Mouse (Mus musculus) liver, embryonic 15.5 days (tissue): ENCODE measurements at regions not wholly inside any gene's neighbourhood (a gene's known extent, or its start where the extent isn't known, plus 50 kb on each side); places are given as distances from the start of the nearest gene placed in this dataset.

Source experiments
- ATAC-seq: fragments of 200-750 bp; cut with Nextera tagmentation; 2 replicates; pipeline ENCODE4 v1.8.0; 2017; ENCODE audit warnings: moderate number of reproducible peaks, mild to moderate bottlenecking, moderate library complexity; ENCODE audit not compliant: insufficient read depth
- H3K27ac ChIP-seq: fragments of 300-500 bp; sonication (generic); replicated peaks from 2 replicates; pipeline ENCODE4 v1.5.1; 2015; ENCODE audit warnings: mild to moderate bottlenecking, inconsistent platforms
- H3K27me3 ChIP-seq: fragments of 300-500 bp; sonication (generic); 2 replicates; pipeline ENCODE4 v1.6.1; 2015; ENCODE audit warnings: mild to moderate bottlenecking, inconsistent platforms
- H3K36me3 ChIP-seq: fragments of 300-500 bp; sonication (generic); replicated peaks from 2 replicates; pipeline ENCODE4 v1.6.1; 2015; ENCODE audit warnings: moderate library complexity, mild to moderate bottlenecking, inconsistent platforms
- H3K4me1 ChIP-seq: fragments of 300-500 bp; sonication (generic); replicated peaks from 2 replicates; pipeline ENCODE4 v1.6.1; 2015; ENCODE audit warnings: inconsistent platforms
- H3K4me2 ChIP-seq: fragments of 300-500 bp; sonication (generic); 2 replicates; pipeline ENCODE4 v1.6.1; 2015; ENCODE audit warnings: moderate library complexity, mild to moderate bottlenecking, inconsistent platforms
- H3K4me3 ChIP-seq: fragments of 300-500 bp; sonication (generic); replicated peaks from 2 replicates; pipeline ENCODE4 v1.5.1; 2015; ENCODE audit warnings: mild to moderate bottlenecking, inconsistent platforms
- H3K9ac ChIP-seq: fragments of 300-500 bp; sonication (generic); 2 replicates; pipeline ENCODE4 v1.6.1; 2015; ENCODE audit warnings: moderate library complexity, mild to moderate bottlenecking, inconsistent platforms
- H3K9me3 ChIP-seq: fragments of 300-500 bp; sonication (generic); replicated peaks from 2 replicates; pipeline ENCODE4 v1.6.1; 2016; ENCODE audit warnings: inconsistent platforms
- WGBS: fragments of 180-500 bp; shearing (Covaris S2); methylation state at CpG from one replicate; pipeline ENCODE4 v1.1.7; 2015; ENCODE audit warnings: mixed read lengths; ENCODE audit not compliant: insufficient replicate concordance; 5-methylcytosine and 5-hydroxymethylcytosine counted together

GRCm38 (mm10) chr15:86807296-86808080 lies 593.2 kb downstream of the Tbc1d22a start:
- no peak overlapping the region for H3K4me2 ChIP-seq
- 63% methylated on average over 13 of the region's 13 CpGs for WGBS
- no peaks in the 10 kb centered on the region for H3K9me3 ChIP-seq
- H3K9ac ChIP-seq: no peak overlapping the region
- no peak overlapping the region for H3K4me3 ChIP-seq
- H3K36me3 ChIP-seq: no peaks in the 10 kb centered on the region
- ATAC-seq: no peak
- H3K27ac ChIP-seq: no peak overlapping the region
- H3K27me3 ChIP-seq: no peaks in the 10 kb centered on the region
- H3K4me1 ChIP-seq: no peaks in the 10 kb centered on the region

DNA sequence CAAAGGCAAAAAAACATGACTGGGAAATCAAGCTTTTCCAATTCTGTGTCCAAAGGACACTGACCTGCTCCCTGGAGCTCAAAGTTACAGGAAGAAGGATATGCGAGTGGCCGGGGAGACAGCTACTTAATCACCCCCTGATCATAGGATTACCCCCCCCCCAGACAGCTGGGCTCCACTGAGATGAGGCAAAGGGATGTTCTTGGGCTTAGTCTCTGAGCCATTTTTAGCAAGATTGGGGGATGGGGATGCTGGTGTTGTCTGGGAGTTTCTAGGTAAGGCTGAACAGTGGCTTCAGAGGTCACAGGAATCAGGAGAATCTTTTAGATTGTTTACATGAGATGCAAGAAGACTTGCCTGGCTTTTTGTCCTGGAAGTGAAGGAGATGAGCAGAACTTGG lies 597.6 kb downstream of the Tbc1d22a start:
- no peaks in the 10 kb centered on the region for H3K4me1 ChIP-seq
- H3K27me3 ChIP-seq: no peaks in the 10 kb centered on the region
- no peaks in the 10 kb centered on the region for H3K9me3 ChIP-seq
- no peak overlapping the region for H3K4me2 ChIP-seq
- no peak for ATAC-seq
- no peak overlapping the region for H3K4me3 ChIP-seq
- H3K27ac ChIP-seq: no peak overlapping the region
- no peaks in the 10 kb centered on the region for H3K36me3 ChIP-seq
- WGBS: 48% methylated on average over 2 of the region's 2 CpGs
- no peak overlapping the region for H3K9ac ChIP-seq

GRCm38 (mm10) chr15:86814808-86815421 lies 600.7 kb downstream of the Tbc1d22a start:
- no peaks in the 10 kb centered on the region for H3K4me1 ChIP-seq
- no peak overlapping the region for H3K4me2 ChIP-seq
- H3K9me3 ChIP-seq: no peaks in the 10 kb centered on the region
- H3K36me3 ChIP-seq: no peaks in the 10 kb centered on the region
- H3K4me3 ChIP-seq: no peak overlapping the region
- no peak for ATAC-seq
- no peak overlapping the region for H3K27ac ChIP-seq
- WGBS: 47% methylated on average over 8 of the region's 8 CpGs
- no peaks in the 10 kb centered on the region for H3K27me3 ChIP-seq
- no peak overlapping the region for H3K9ac ChIP-seq

DNA sequence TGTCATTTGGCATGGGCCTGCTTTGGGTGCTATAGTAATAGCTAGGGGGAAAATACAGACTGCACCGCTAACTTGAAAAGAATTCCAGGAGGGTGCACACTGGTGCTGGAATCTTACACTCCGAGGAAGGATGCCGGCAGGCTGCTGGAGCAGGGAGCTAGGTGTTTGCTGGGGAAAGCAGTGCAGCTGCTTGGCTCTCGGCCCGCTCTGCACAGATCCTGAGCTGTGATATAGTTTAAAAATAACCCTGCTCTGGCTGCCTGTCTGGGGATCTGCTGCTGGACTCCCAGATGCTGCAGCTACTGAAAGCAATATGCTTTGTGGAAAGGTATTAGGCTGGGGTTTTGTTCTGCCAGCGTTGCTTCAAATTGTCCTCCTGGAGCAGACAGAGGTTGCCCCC lies 621.7 kb downstream of the Tbc1d22a start:
- H3K27ac ChIP-seq: no peak overlapping the region
- H3K9ac ChIP-seq: no peak overlapping the region
- ATAC-seq: no peak
- H3K4me1 ChIP-seq: no peaks in the 10 kb centered on the region
- 60% methylated on average over 6 of the region's 6 CpGs for WGBS
- no peak overlapping the region for H3K4me2 ChIP-seq
- no peaks in the 10 kb centered on the region for H3K36me3 ChIP-seq
- no peaks in the 10 kb centered on the region for H3K9me3 ChIP-seq
- no peaks in the 10 kb centered on the region for H3K27me3 ChIP-seq
- no peak overlapping the region for H3K4me3 ChIP-seq

DNA sequence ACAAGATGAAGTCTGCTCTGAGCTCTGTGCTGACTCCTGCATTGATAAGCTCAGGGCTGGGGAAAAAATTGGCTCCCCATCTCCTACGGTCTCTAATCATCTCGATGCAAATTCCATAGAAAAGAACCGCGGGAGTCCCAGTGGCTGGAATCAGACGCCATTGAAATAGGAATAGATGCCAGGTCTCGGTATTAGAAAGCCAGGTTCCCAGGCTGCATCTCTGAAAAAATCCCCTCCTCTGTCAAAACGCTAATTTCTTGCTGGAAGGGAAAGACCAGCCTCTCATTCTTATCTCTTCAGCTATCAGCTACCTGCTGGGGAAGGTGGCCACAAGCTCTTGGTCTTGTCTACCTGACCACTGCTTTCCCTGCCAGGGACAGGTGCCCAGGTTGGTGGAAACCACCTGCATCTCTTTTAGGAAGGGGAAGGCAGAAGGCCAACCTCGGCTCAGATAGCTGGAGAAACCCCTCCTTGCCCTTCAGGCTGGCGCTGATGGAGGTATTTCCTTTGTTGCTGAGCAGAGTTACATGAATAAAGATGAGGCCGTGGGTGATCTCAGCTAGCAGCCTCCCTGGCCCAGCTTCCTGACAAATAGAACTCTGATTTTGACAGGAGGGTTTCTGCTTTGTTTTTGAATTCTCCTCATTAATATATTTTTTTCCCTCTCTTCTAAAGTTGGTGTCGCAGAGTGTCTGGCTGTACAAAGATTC lies 638.1 kb downstream of the Tbc1d22a start:
- WGBS: 38% methylated on average over 11 of the region's 11 CpGs
- Histone ChIP-seq H3K27ac (no peak overlapping the region), H3K9me3 (0 out of 2 replicates have a peak, but pooled peaks cover 6% of the 10 kb centered on the region), H3K4me3 (no peak overlapping the region), H3K36me3 (no peaks in the 10 kb centered on the region), H3K27me3 (no peaks in the 10 kb centered on the region), H3K9ac (no peak overlapping the region), H3K4me1 (no peaks in the 10 kb centered on the region), H3K4me2 (no peak overlapping the region)
- no peak for ATAC-seq

DNA sequence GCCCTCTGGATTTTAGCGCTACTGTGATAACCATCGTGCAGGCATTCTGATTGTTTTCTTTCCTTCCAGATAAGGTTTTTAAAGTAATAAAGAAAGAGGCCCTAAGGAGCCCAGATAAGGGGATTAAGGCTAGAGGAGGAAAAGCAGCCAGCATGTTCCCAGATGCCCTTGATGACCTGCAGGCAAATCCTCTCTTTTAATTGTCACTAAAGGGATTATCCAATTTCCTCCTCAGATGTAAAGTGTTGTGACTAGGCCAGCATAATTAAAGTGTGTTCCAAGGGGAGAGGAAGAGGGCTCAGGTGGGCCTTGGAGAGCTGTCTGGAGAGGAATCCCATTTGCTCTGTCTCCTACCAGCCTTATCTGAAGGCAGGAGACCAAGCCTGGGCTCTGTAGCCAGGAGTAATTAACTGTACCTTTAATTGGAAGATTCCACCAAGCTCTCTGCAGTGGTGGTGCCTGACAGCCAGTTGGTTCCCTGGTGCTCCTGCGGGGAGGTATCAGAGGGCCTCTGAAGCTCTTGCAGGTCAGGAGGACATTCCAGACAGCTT lies 644.2 kb downstream of the Tbc1d22a start:
- Histone ChIP-seq H3K9me3 (0 out of 2 replicates have a peak, but pooled peaks cover 4% of the 10 kb centered on the region), H3K4me3 (no peak overlapping the region), H3K9ac (no peak overlapping the region), H3K27ac (no peak overlapping the region), H3K4me1 (no peaks in the 10 kb centered on the region), H3K36me3 (no peaks in the 10 kb centered on the region), H3K27me3 (no peaks in the 10 kb centered on the region), H3K4me2 (no peak overlapping the region)
- no peak for ATAC-seq
- WGBS: 9% methylated on average over 3 of the region's 3 CpGs

- Histone ChIP-seq H3K9me3 (no peaks in the 10 kb centered on the region; the same call in 1 of the 2 replicates), H3K4me2 (no peak overlapping the region), H3K27me3 (no peaks in the 10 kb centered on the region), H3K9ac (no peak overlapping the region), H3K36me3 (no peaks in the 10 kb centered on the region), H3K4me1 (no peaks in the 10 kb centered on the region), H3K27ac (no peak overlapping the region), H3K4me3 (no peak overlapping the region)
- 11% methylated on average over 7 of the region's 7 CpGs for WGBS
- no peak for ATAC-seq
Measured at GRCm38 (mm10) chr15:86875721-86876309, 661.6 kb downstream of the Tbc1d22a start.

GRCm38 (mm10) chr15:86896974-86897373 lies 647.1 kb upstream of the Fam19a5 start:
- WGBS: 44% methylated on average over 6 of the region's 6 CpGs
- no peaks in the 10 kb centered on the region for H3K9me3 ChIP-seq
- no peaks in the 10 kb centered on the region for H3K27me3 ChIP-seq
- no peak overlapping the region for H3K4me3 ChIP-seq
- no peaks in the 10 kb centered on the region for H3K4me1 ChIP-seq
- no peak overlapping the region for H3K4me2 ChIP-seq
- H3K36me3 ChIP-seq: no peaks in the 10 kb centered on the region
- H3K27ac ChIP-seq: no peak overlapping the region
- no peak overlapping the region for H3K9ac ChIP-seq
- no peak for ATAC-seq

DNA sequence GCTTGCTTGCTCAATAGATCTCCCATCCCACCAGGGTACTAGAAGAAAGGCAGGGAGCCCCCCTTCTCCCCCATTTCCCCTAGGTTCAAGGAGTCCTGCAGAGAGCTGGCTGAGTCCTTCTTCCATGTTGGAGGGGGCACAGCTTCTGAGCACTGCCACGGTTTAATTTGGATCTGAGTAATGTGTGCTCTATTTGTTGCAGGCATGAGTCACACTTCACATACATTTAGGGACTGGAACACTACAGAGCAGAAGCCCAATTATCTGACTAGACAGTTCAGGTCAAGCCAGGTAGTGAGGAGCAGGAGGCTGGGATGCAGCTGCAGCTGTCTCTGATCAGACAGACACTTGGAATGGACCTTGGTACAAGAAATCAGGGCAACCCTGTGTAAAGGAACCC lies 644.1 kb upstream of the Fam19a5 start:
- WGBS: 65% methylated on average over 1 of the region's 1 CpGs
- H3K4me3 ChIP-seq: no peak overlapping the region
- no peak for ATAC-seq
- no peaks in the 10 kb centered on the region for H3K4me1 ChIP-seq
- H3K27ac ChIP-seq: no peak overlapping the region
- H3K9ac ChIP-seq: no peak overlapping the region
- H3K36me3 ChIP-seq: no peaks in the 10 kb centered on the region
- H3K4me2 ChIP-seq: no peak overlapping the region
- no peaks in the 10 kb centered on the region for H3K27me3 ChIP-seq
- H3K9me3 ChIP-seq: no peaks in the 10 kb centered on the region

GRCm38 (mm10) chr15:86903006-86903405 lies 641.1 kb upstream of the Fam19a5 start:
- Histone ChIP-seq H3K9me3 (no peaks in the 10 kb centered on the region), H3K27ac (no peak overlapping the region), H3K4me2 (no peak overlapping the region), H3K4me3 (no peak overlapping the region), H3K27me3 (no peaks in the 10 kb centered on the region), H3K36me3 (no peaks in the 10 kb centered on the region), H3K4me1 (no peaks in the 10 kb centered on the region), H3K9ac (no peak overlapping the region)
- 29% methylated on average over 3 of the region's 3 CpGs for WGBS
- ATAC-seq: no peak

DNA sequence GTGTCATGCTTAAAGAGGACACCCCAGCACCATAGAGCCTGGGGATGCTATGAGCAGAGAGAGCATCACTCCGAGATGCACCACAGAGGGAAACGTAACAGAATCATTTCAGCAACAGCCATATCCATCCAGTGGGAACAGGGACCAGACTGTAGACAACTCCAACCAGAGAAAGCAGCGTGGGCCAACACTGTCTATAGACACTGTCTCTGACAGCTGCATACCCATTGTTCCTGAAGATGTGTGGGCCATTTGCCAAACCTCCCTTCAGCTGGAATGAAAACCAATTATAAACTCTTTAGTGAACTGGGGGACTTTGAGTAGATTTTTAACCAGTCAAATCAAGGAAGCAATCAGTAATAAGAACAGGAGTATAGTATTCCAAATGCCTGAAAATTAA lies 630.8 kb upstream of the Fam19a5 start:
- no peak overlapping the region for H3K9ac ChIP-seq
- H3K4me2 ChIP-seq: no peak overlapping the region
- H3K9me3 ChIP-seq: no peaks in the 10 kb centered on the region
- H3K4me3 ChIP-seq: no peak overlapping the region
- no peak for ATAC-seq
- H3K36me3 ChIP-seq: no peaks in the 10 kb centered on the region
- 55% methylated on average over 3 of the region's 3 CpGs for WGBS
- no peaks in the 10 kb centered on the region for H3K27me3 ChIP-seq
- H3K4me1 ChIP-seq: no peaks in the 10 kb centered on the region
- H3K27ac ChIP-seq: no peak overlapping the region
